Mouse (Mus musculus) thymus, postnatal 0 days (tissue): ENCODE measurements around the gene Knstrn. TPM values are rescaled to one million over a fixed set of nuclear protein-coding genes. Genes with fewer than 3 reads are reported as not detected.

Source experiments
- DNase-seq: peaks from one replicate; pipeline ENCODE4 v3.0.0-alpha.2; 2015; ENCODE audit warnings: low spot score
- polyA plus RNA-seq: library from polyadenylated mRNA; unstranded; fragments of >200 nt; fragmentation: Nextera tagmentation; extraction: Ambion mirVana; gene quantifications from 2 replicates; pipeline ENCODE4 v1.2.1, GENCODE M21; 2015

Gene Knstrn
- polyA plus RNA-seq, 1 experiment from 2014 or later = 96.2 TPM

DNA sequence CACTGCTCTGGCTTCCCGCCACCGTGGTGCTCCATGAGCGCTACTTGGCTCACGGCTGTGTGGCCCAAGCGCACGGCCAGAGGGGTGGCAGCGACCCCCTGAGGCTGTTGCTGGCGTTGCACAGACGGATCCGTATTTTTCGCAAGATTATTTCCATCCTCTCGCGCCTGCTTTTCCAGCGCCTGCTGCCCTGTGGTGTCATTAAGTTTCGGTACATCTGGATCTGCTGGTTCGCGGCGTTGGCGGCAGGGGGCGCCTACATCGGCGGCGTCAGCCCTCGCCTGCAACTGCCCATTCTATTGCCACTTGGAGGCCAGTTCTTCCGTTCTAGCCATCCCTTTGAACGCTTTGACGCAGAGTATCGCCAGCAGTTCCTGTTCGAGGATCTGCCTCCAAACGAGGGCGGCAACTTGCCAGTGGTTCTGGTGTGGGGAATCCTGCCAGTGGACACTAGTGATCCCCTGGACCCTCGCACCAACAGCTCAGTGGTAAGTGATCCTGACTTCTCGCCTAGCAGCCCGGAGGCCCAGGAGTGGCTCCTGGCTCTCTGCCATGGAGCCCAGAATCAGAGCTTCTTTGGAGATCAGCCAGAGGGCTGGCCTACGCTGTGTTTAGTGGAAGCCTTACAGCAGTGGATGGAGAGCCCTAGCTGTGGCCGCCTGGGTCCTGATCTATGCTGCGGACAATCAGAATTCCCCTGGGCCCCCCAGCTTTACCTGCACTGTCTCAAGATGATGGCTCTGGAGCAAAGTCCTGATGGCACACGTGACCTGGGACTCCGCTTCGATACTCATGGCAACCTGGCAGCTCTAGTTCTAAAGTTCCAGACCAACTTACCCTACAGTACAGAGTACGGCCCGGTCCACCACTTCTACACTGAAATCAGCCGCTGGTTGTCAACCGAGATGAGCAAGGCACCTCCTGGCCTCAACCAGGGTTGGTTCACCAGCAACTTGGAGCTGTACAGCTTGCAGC, 23.0 kb upstream of the Knstrn start:
- peak; percentile 16 for DNase-seq

DNA sequence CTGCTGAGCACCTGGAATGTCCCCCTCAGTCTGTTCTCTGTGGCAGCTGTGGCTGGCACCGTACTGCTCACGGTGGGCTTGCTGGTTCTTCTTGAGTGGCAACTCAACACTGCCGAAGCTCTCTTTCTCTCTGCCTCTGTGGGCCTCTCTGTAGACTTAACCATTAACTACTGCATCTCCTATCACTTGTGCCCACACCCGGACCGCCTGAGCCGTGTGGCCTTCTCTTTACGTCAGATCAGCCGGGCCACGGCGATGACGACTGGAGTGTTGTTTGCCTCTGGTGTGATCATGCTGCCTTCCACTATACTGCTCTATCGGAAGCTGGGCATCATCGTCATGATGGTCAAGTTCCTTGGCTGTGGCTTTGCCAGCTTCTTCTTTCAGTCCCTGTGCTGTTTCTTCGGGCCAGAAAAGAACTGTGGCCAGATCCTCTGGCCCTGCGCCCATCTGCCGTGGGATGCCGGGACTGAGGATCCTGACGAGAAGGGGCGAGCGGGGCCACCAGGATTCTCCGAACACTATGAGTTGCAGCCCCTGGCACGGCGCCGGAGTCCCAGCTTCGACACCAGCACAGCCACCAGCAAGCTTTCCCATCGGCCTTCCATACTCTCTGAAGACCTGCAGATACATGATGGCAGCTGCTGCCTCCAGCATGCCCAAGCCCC, 22.1 kb upstream of the Knstrn start:
- no peak for DNase-seq

DNA sequence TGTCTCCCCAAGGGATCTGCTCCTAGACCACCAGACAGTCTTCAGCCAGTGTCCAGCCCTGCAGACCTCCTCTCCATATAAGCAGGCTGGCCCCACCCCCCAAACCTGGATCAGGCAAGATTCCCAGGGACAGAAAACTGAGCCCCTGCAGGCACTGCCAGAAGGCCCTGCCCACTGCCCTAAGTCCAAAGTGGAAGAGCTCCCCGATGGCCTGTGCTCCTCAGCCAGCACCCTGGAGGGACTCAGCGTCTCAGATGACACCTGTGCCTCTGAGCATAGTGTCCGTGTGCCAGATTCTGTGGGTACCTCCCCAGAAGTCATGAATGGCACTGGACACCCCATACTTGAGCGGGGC, 21.6 kb upstream of the Knstrn start:
- DNase-seq = no peak

DNA sequence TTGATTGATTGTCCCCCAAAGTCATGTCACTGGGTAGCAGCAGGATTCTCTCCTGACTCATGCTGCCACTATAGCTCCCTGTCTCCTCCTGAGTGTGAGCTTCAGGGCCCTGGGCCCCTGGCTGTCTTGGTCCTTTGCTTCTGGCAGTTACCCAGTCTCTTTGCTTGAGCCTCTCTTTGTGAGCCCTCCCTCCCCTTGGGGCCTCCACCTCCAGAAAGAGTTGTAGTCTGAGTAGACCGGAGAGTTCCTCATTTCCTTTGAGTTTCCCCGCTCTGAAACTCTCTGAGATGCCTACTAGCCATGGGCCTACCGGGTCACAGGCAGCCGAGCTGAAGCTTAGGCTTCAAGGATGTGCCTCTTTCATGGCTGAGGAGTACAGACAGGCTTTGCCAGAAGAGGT, 20.2 kb upstream of the Knstrn start:
- DNase-seq = no peak

DNA sequence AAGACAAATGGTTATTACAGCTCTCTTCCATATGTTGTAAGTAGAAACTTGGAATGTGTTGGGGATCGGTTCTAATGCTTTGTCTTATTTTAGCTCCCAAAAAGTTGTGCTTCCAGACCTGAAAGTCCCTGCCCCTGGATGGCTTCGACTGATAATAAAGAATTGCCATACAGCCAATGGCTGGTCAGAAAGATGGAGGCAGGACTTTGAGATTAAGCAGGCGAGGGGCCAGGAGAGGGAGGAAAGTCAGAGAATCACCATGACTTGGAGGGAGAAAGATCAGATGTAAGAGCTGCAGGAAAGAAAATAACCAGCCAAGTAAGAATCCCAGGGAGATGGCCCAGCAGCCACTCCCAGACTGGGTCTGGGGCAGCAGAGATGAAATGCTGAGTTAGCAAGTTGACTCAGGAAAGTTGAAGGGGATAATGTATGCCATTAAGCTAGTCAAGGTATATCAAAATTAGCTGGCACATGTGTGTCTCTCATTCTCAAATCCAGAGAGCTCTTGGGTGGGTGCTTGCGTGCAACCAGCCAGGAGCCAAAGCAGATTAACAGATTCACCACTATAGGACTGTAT, 11.2 kb upstream of the Knstrn start:
- DNase-seq = no peak

DNA sequence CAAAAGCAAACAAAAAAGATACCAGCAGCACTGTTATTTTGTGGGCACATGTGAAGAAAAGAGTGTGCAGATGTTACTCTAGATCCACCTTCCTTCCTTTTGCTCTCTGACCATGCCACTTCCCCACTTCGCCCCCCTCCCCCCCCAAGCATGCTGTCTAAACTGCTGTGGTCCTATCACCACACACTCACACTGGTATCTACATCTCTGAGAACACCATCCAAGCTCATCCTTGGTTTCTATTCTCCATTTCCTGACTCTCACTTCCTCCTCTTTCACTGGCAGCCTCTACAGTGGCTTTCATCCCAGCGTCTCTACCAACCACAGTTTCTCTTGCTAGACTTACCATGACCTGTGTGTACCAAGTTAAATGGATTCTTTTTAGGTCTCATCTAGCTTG, 9.3 kb upstream of the Knstrn start:
- no peak for DNase-seq

DNA sequence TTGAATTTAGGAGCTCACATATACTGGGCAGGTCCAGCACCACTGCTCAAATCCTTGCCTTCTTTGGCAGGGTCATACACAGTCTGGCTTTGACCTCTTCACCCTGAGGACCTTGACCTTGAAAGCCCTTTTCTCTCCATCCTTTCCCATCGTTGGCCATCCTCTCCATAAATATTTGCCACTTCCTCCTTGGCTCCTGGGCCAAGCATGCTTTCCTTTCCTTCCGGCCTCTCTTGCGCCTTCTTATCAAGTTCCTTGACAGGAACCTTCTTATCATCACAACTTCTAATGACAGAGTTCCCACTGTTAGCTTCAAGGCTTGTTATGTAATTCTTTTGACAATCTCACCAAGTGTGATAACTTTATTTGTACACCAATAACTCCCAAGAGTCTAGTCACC, 8.7 kb upstream of the Knstrn start:
- no peak for DNase-seq

DNA sequence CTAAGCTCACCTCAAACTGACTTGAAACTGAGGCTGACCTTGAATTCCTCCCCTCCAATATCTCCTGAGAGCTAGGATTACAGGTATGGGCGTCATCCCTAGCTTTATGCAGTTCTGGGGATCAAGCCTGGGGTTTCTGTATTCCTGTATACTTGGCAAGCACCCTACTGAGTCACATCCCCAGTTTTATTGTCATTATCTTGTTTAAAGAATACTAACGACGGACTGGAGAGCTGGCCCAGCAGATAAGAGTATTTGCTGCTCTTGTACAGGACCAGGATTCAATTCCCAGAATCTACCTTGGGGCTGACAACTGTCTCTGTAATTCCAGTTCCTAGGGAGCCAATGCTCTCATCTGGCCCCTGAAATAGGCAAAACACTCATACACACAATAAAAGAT, 8.0 kb upstream of the Knstrn start:
- no peak for DNase-seq

DNA sequence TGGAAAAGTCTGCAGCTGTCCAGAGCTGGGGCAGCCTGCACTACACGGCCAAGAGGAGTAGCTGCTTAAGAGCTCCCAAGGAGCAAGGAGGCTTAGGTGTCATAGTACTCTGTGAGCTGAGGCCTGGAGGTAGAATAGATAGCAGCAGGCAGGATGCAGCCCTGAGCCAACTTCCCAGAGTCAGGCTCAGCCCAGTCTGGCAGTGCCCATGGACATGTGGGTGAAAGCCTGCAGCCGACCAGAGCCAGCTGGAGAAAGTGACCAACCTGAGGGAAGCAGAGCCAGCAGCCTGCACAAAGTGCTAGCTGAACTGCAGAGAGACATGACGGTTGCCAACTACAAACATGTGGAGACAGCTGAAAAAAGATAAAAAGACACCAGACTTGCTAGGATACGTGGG, 6.9 kb upstream of the Knstrn start:
- no peak for DNase-seq

DNA sequence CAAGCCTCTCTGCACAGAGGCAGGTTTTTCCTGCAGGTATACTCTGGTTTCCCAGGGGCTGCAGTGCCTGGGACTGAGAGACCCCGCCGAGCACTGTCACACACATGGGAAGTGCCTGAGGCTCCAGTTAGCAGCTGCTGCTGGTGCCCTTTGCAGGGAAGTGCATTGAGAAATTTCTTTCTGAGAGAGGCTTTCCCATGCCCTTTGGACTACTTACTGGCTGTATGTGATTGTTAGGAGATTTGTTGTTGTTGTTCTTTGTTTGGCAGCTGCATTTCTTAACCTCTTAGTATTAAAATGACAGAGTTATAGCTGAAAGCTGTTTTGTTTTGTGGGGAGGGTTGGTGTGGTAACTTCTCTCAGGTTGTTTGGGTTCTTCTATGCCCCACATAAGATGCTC, 2.9 kb upstream of the Knstrn start:
- DNase-seq = no peak

DNA sequence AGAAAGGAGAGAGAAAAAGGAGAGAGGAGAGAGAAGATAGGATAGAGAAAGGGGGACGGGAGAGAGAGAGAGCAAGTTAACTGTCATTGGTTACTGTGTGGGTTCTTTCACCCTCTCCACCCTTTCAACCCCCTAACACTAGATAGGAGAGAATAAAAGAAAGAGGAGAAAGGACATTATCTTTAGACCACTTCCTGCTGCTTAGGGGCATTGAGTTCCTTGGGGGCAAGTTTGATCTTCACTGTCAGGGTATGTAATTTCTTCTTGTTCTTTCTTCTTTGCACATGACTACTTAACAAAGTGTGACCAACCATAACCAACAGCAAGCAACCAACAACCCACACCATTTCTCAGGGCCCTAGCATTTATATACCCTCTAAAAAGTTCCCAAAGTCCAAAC, 1.1 kb upstream of the Knstrn start:
- no peak for DNase-seq

DNA sequence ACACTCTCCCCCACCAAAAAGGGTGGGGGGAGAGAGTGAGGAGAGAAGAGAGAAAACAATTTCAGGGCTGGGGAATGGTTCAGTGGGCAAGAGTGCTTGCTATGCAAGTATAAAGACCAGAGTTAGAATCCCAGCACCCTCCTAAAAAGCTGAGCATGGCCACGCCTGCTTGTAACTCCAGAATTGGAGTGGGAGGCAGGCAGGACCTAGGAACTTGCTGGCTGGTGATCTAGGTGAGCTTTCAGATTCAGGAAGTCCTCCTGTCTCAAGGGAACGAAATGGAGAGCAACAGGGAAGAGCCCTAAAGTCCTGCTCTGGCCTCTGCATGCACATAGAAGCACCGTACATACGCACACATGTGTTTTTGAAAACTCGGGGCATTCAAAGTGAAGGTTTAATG, 9.0 kb downstream of the Knstrn start:
- no peak for DNase-seq

DNA sequence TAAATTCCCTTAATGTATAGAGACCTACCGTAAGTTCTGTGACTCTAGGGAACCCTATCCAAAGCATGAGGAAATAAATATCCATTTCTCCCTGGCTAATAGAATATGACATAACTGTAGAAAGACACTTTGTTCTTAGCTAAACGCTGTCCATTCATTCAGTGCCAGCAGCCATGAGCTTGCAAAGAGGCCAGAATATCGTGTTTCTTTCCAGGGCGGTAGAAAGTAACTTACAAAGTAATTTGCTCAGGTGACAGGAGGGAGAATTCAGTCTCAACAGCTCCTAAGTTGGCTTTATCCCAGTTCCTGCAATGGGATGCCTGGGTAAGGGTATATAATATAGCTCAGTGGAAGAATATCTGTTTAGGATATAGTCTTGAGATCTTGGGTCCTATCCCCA, 10.6 kb downstream of the Knstrn start:
- no peak for DNase-seq

DNA sequence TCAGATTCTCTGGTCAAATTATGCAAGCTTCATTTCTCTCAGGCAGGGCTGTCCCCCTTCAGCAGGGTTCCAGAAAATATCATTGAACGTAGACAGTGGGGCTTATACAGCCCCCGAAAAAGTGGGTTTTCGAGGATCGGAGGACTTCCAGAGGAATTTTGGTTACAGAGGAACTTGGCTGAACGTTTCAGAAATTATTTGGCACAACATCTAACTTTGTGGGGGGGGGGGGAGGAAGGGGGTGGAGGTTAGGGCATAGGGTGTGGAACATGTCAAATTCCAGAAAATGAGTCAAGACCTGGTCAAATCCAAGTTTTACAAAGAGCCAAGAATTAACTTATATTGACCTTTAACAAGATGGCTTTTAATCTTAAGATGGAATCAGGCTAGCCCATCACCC, 15.3 kb downstream of the Knstrn start:
- no peak for DNase-seq

DNA sequence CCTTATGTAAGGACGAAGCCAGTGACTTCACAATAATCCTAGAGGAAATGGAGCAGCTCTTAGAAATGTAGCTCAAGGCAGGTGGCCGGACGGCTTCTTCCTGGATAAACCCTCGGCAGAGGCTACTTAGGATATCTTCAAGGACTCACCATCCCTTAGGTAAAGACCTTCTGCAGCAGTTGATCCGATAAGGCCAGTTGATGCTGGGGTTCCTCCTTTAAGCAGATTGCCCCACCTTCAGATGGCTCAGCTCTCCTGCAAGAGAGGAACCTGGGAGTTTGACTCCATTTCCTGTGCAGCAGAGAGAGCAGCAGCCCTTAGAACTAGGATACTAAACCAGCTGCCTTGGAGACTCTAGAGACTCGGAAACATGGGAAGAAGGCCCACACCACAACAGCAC, 20.3 kb downstream of the Knstrn start:
- DNase-seq = no peak

DNA sequence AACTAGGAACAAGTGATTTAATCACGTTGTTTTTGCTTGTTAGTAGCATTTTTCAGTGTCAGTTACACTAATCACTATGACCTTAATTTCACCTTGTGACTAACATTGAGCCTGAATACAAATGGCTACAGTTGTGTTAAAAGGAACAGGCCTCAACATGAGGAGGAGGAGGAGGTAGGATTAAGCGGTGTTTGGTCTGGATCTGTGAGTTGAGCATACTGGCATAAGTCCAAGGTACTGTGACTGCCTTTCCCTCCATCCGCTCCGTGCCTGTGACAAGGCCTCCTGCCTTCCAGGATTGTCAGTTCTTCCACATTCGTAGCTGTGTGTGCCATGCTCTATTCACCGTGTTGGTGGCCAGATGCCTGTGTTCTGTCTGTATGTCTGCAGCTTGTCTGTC, 21.3 kb downstream of the Knstrn start:
- DNase-seq = no peak

DNA sequence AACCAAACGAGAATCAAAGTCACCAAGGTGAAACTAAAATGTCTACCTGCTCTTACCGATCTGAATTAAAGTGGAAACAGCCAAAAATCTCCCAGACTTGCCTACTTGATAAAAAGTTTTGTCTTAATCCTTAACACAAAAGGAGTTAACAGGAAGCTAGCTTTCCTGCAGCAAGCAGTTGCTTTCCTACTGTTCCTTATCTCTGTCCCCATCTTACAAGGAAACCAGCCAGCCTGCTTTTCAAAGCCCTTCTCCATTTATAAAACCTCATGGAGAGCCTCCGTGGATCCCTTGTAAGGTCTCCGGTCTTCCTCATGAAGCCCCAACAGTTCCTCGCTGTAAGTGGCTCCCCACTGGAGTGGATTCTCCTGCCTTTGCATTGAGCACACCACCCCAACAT, 24.5 kb downstream of the Knstrn start:
- no peak for DNase-seq

DNA sequence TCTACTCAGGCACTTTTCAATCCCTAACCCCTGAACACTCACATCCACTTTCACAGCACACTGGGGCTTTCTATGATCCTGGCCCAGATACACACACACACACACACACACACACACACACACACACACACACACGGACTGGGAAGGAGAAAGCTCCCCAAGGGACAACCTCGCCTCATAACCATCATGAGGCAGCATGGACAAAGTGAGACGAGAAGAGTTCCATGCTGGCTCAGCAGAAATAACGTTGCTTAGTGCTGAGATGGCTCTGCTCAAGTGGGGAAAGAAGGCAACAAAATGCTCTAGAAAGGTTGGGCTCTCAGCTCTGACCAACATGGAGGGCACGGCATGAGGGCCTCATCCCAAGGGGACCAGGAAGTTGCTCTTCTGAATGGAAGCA, 27.4 kb downstream of the Knstrn start:
- DNase-seq = no peak

DNA sequence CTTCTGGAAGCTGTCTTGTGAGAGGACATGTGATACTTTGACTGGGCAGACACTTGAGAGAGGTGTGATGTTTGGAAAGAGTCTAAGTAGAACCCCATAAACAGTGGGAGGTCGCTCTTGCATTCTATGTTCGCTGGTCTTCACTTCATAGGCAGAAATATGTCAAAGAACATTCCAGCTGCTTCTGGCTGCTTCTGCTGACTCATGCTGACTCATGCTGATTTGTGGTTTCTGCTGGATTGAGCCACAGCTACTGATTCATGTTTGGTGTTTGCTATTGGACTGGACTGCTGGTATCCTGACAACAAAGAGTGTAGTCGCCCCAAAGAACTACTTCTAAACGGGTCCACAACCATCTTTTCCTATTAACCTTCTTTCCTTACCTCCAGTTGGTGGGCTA, 28.0 kb downstream of the Knstrn start:
- no peak for DNase-seq

DNA sequence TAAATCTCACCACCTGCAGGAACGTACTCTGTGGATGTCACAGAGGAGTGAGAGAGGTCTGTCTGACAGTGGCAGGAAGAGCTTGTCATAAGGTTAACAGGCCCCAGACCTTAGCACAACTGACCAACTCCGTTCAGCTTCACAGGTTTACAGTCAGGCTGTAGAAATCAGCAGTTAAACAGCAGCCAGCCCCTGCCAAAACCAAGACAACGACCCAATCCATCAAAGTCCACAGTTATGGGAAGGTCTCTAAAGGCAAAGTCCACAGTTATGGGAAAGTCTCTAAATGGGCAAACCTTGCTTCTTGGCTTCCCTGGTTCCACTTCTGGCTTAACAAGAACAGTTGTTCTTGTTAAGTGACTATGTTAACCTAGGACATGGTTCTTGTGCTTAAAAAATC, 30.6 kb downstream of the Knstrn start:
- no peak for DNase-seq

DNA sequence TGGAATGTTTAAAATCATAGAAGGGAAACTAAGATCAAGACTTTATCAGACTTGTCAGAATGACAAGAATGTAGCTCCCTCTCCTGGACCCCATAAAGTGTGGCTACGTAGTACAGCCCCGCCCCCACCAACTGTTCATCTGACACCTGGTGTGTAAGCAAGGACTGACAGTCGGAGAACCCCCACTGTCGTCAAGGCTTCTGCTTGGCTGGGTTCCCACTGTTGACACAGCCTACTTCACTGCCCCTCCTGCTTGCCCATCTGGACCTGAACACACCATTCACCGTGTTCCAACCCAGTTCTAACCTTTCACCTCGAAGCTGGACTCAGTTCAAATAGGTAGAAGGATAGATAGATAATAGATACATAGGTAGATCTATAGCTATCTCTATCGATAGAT, 32.4 kb downstream of the Knstrn start:
- peak; percentile 87 for DNase-seq

DNA sequence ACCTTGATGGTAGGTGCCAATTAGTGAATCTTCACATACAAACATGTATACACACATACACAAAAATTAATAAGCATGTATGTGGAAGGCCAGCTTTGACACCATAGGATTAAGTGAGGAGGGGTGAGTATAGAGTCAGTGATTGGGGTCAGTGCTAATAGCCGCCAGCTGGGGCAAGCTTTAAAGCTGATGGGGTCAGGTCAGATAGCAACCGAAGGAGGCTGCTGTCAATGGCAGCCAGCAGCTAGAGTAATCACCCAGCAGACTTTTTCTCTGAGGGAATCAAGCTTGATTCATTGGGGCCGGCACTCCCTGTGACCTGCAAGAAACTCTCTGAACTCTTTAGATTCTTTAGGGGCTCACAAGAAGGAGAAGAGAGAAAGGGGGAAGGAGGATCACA, 38.0 kb downstream of the Knstrn start:
- no peak for DNase-seq
